Mouse (Mus musculus): ENCODE measurements around the gene Ptpn18. TPM values are rescaled to one million over a fixed set of nuclear protein-coding genes. Genes with fewer than 3 reads are reported as not detected.
"Not testable (repeated sequence)": the region's sequence is repeated elsewhere in the genome, so short reads cannot be mapped to it uniquely, and the experiment has no call there.

Ptpn18 gene
- polyA plus RNA-seq, 1 experiment from 2014 or later, result 10.8 TPM

DNA sequence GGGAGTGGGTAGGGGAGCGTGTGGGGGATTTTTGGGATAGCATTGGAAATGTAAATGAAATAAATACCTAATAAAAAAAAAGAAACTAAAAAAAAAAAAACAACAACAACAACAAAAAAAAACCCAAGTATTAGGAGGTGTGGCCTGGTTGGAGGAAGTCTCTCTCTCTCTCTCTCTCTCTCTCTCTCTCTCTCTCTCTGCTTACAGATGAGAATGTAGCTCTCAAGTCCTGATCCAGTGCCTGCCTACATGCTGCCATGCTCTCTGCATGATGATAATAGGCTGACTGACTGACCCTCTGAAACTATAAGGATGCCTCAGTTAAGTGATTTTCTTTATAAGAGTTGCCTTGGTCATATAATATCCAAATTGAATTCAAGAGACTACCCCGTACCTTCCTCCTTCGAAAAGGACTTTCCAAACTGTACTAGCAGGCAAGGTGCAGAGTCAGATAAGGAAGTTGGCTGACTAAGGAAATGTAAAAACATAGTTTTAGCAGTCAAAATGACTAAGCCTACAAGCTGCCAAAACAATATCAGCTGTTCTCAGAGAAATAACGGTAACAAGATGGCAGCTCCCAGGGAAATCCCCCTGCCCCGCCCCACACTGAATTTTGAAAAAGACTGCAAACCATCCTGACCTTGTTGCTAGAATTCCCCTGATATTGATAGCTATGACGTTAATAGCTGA lies 30.4 kb downstream of the Ptpn18 start:
- 79% methylated on average over 6 of the region's 6 CpGs for WGBS
- no peak for ATAC-seq (ENCODE audit: insufficient number of reproducible peaks, low FRiP score)
- no peak overlapping the region for H3K27ac ChIP-seq (ENCODE audit: poor library complexity, severe bottlenecking)

DNA sequence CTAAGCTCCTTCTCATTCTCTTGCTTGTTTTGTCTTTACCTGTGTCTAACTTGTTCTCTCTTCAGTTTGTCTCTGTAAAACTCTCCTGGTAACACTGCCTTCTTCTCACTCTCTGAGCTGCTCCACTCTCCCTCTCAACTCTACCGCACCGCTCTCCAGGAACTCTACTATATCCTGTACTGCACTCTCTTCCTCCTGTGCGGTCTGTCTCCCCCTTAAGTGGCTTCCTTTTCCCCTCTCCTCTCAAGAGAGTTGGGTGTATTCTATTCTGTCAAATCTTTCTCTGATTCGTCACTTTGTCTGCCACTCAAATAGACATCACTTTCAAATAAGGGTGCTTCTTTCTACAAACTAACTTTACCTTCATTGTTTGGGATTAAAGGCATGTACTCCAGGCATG lies 31.9 kb downstream of the Ptpn18 start:
- no peaks in the 10 kb centered on the region for H3K4me1 ChIP-seq (replicated peaks)
- H3K9ac ChIP-seq, result no peak overlapping the region
- no peaks in the 10 kb centered on the region for H3K27me3 ChIP-seq (replicated peaks)
- H3K9me3 ChIP-seq (replicated peaks), result no peaks in the 10 kb centered on the region
- H3K4me3 ChIP-seq, result no peak overlapping the region
- no peak for ATAC-seq (ENCODE audit: insufficient number of reproducible peaks, low FRiP score)
- 78% methylated on average over 4 of the region's 4 CpGs for WGBS
- H3K27ac ChIP-seq (ENCODE audit: poor library complexity, severe bottlenecking), result no peak overlapping the region
- no peaks in the 10 kb centered on the region for H3K36me3 ChIP-seq
- H3K4me2 ChIP-seq, result no peak overlapping the region

More for the DNA sequence above, 30.4 kb downstream of the Ptpn18 start:
- peaks cover 9% of the 10 kb centered on the region; the same call in 1 of the 2 replicates for H3K4me1 ChIP-seq (replicated peaks)
- H3K4me2 ChIP-seq, result no peak overlapping the region
- H3K27me3 ChIP-seq (replicated peaks), result no peaks in the 10 kb centered on the region
- no peak overlapping the region for H3K9ac ChIP-seq
- H3K9me3 ChIP-seq (replicated peaks), result no peaks in the 10 kb centered on the region
- H3K36me3 ChIP-seq, result no peaks in the 10 kb centered on the region
- H3K4me3 ChIP-seq, result no peak overlapping the region

DNA sequence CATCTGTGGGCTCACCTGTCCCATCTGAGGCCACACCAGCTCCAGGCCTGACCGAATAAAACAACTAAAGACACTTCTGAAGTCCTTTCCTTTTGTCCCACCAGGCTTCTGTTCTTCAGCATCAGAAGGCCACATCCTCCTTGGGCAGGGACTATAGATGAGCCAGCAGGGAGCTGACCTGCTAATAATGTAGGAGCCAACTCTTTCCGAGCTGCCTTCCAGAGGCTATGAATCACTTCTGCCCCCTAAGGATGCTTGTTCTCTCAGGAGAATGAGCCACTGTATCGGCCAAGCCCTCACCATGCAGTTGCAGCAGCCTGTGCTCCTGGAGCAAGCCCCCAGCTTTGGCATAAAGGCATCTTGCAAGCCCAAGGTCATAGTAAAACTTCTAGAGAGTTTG lies 43.4 kb downstream of the Ptpn18 start:
- ATAC-seq (ENCODE audit: insufficient number of reproducible peaks, low FRiP score), result no peak
- peaks cover 5% of the 10 kb centered on the region; the same call in 1 of the 2 replicates for H3K27me3 ChIP-seq (replicated peaks)
- H3K4me3 ChIP-seq, result no peak overlapping the region
- no peak overlapping the region for H3K27ac ChIP-seq (ENCODE audit: poor library complexity, severe bottlenecking)
- 60% methylated on average over 3 of the region's 3 CpGs for WGBS
- peaks cover 5% of the 10 kb centered on the region; the same call in 1 of the 2 replicates for H3K9me3 ChIP-seq (replicated peaks)
- no peak overlapping the region for H3K9ac ChIP-seq
- no peaks in the 10 kb centered on the region for H3K4me1 ChIP-seq (replicated peaks)
- no peaks in the 10 kb centered on the region for H3K36me3 ChIP-seq
- H3K4me2 ChIP-seq, result no peak overlapping the region

DNA sequence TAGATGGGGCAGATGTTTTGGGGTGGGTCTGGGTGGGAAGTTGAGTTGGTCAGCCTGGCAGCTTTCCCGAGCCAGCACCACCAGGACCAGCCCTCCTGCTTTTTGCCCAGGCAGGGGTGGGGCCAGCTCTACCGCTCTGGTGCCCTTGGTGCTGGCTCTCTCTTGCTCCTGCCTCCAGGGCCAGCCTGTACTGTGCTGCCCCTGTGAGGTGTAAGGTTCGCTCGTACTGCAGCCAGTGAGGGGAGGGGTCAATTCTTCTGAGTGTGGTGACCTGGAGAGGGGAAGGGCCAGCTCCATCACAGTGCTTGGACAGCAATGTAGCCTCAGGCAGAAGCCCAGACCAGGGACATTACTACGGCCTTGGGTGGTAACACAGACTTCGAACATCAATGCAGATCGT lies 45.7 kb downstream of the Ptpn18 start:
- H3K36me3 ChIP-seq, result no peaks in the 10 kb centered on the region
- no peak overlapping the region for H3K4me2 ChIP-seq
- WGBS, result 57% methylated on average over 7 of the region's 7 CpGs
- H3K4me1 ChIP-seq (replicated peaks), result peaks cover 3% of the 10 kb centered on the region
- H3K4me3 ChIP-seq, result no peak overlapping the region
- peaks cover 7% of the 10 kb centered on the region; the same call in 1 of the 2 replicates for H3K9me3 ChIP-seq (replicated peaks)
- ATAC-seq (ENCODE audit: insufficient number of reproducible peaks, low FRiP score), result no peak
- H3K27me3 ChIP-seq (replicated peaks), result 0 out of 2 replicates have a peak, but pooled peaks cover 5% of the 10 kb centered on the region
- H3K27ac ChIP-seq (ENCODE audit: poor library complexity, severe bottlenecking), result no peak overlapping the region
- no peak overlapping the region for H3K9ac ChIP-seq

DNA sequence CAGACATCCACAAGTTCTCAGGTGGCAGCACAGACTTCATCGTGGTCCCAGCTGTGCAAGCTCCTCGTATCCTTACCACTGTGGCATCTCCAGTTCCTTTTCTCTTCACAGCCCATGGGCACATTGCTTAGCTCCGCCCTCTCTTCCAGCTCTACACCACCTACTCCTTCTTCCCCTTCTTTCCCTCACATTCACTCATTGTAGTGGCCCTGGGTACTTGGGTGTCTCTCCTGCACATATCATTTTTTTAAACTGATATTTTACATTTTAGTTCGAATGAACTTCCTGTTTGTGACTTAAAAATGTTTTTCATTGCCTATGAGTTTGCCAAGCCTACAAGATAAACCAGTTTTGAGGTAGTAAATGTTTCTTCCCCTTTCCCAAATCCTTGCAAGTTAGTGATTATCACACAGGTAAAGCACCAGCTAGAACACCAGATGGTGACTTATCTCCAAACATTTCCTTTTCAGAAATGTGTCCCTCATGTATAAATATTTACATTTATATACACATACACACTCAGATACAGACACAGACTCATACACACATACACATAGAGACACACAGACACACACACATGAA lies 46.5 kb downstream of the Ptpn18 start:
- Histone ChIP-seq H3K4me2 (no peak overlapping the region), H3K27me3 (replicated peaks) (0 out of 2 replicates have a peak, but pooled peaks cover 5% of the 10 kb centered on the region), H3K9me3 (replicated peaks) (peaks cover 7% of the 10 kb centered on the region; the same call in 1 of the 2 replicates), H3K4me3 (no peak overlapping the region), H3K36me3 (no peaks in the 10 kb centered on the region), H3K27ac (ENCODE audit: poor library complexity, severe bottlenecking) (no peak overlapping the region), H3K9ac (no peak overlapping the region), H3K4me1 (replicated peaks) (peaks cover 9% of the 10 kb centered on the region)
- 77% methylated on average over 4 of the region's 4 CpGs for WGBS
- ATAC-seq (ENCODE audit: insufficient number of reproducible peaks, low FRiP score), result no peak

DNA sequence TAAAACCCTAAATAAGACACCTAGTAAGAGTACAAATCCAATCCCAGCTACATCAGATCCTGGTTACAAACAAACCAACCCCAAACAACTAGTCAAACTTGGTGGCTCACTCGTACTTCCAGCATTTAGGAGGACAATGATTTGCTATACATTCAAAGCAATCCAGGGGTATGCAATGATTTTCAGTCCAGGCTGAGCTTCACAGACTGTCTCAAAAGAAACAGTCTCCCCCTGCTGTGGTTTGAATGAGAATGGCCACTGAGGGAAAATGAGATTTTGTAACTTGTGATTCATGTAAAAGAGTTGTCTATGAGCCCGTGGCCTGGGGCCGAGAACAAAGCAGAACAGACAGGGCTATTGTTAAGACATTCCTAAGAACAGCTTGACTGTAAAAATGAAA lies 48.4 kb downstream of the Ptpn18 start:
- H3K27me3 ChIP-seq (replicated peaks), result no peaks in the 10 kb centered on the region
- 81% methylated on average over 3 of the region's 3 CpGs for WGBS
- H3K36me3 ChIP-seq, result no peaks in the 10 kb centered on the region
- H3K9me3 ChIP-seq (replicated peaks), result peaks cover 7% of the 10 kb centered on the region; the same call in 1 of the 2 replicates
- no peak overlapping the region for H3K4me3 ChIP-seq
- no peak overlapping the region for H3K27ac ChIP-seq (ENCODE audit: poor library complexity, severe bottlenecking)
- H3K4me1 ChIP-seq (replicated peaks), result peaks cover 11% of the 10 kb centered on the region
- ATAC-seq (ENCODE audit: insufficient number of reproducible peaks, low FRiP score), result no peak
- no peak overlapping the region for H3K4me2 ChIP-seq
- H3K9ac ChIP-seq, result no peak overlapping the region

DNA sequence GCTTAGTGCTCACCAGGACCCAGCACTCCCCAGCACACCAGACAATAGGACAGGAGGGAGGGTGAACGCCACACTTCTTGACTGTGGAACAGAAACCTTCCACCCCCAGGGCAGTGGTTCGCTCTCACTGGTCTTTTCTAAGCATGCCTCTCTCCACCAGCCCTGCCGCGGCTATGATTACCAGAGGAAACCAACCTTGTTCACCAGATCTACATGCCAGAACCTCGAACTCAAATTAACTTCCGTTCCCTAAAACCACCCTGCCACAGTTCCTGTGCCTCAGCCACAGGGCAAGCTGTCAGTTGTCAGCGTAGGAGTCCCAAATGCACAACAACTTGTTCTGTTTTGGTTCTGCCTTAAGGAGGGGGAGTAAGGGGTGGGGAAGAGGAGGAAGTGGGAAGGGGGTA lies 51.0 kb downstream of the Ptpn18 start:
- Histone ChIP-seq H3K4me1 (replicated peaks) (peaks cover 11% of the 10 kb centered on the region), H3K4me2 (peak overlapping the region; percentile 61), H3K27me3 (replicated peaks) (no peaks in the 10 kb centered on the region), H3K4me3 (peak overlapping the region; percentile 24), H3K9ac (0 out of 2 replicates have a peak overlapping the region, but pooled peaks have one; percentile 22), H3K27ac (ENCODE audit: poor library complexity, severe bottlenecking) (no peak overlapping the region), H3K36me3 (no peaks in the 10 kb centered on the region), H3K9me3 (replicated peaks) (peaks cover 7% of the 10 kb centered on the region; the same call in 1 of the 2 replicates)
- no peak for ATAC-seq (ENCODE audit: insufficient number of reproducible peaks, low FRiP score)
- 3% methylated on average over 7 of the region's 7 CpGs for WGBS

DNA sequence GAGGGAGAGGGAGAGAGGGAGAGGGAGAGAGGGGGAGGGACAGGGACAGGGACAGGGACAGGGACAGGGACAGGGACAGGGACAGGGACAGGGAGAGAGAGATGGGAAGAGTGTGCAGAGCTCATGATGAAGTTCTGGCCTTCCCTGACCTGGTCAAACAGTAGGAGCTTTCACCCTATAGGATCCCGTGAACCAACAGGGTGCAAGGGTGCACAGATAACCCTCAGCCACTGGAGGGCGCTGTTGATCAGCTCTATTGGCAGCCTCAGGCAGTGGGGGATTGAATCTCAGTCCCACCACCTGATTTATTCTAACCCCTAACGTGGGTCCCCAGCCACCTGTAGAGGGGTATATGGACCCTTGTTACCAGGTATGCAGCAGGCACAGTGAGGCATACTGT lies 51.5 kb downstream of the Ptpn18 start:
- 0 out of 2 replicates have a peak, but pooled peaks have one; percentile 6 for ATAC-seq (ENCODE audit: insufficient number of reproducible peaks, low FRiP score)
- Histone ChIP-seq H3K9me3 (replicated peaks) (peaks cover 7% of the 10 kb centered on the region; the same call in 1 of the 2 replicates), H3K9ac (no peak overlapping the region), H3K27me3 (replicated peaks) (no peaks in the 10 kb centered on the region), H3K27ac (ENCODE audit: poor library complexity, severe bottlenecking) (no peak overlapping the region), H3K4me2 (peak overlapping the region; percentile 61), H3K4me3 (0 out of 2 replicates have a peak overlapping the region, but pooled peaks have one; percentile 24), H3K4me1 (replicated peaks) (peaks cover 11% of the 10 kb centered on the region), H3K36me3 (no peaks in the 10 kb centered on the region)
- WGBS, result 4% methylated on average over 3 of the region's 3 CpGs

DNA sequence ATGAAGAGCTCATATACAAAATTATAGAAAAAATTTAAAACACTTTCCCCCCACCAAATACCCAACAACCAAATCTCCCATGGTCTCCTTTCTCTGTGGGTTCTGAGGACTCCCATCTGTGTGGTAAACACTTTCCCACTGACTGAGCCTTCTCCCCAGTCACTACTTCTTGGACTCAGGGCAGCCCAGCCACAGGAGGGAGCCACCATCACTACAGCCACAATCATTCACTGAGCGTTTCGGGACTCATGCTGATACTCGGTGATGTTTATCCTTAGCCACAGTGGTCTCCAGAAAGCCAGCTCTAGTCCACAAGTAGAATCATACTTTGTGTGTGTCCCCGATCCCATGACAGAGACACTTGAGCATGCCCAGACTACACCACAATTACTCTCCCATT lies 53.5 kb downstream of the Ptpn18 start:
- Histone ChIP-seq H3K27me3 (replicated peaks) (no peaks in the 10 kb centered on the region), H3K36me3 (no peaks in the 10 kb centered on the region), H3K27ac (ENCODE audit: poor library complexity, severe bottlenecking) (no peak overlapping the region), H3K4me2 (no peak overlapping the region), H3K9me3 (replicated peaks) (peaks cover 1% of the 10 kb centered on the region; the same call in 1 of the 2 replicates), H3K4me1 (replicated peaks) (peaks cover 11% of the 10 kb centered on the region), H3K4me3 (no peak overlapping the region), H3K9ac (no peak overlapping the region)
- ATAC-seq (ENCODE audit: insufficient number of reproducible peaks, low FRiP score), result no peak
- WGBS, result 75% methylated on average over 4 of the region's 4 CpGs

DNA sequence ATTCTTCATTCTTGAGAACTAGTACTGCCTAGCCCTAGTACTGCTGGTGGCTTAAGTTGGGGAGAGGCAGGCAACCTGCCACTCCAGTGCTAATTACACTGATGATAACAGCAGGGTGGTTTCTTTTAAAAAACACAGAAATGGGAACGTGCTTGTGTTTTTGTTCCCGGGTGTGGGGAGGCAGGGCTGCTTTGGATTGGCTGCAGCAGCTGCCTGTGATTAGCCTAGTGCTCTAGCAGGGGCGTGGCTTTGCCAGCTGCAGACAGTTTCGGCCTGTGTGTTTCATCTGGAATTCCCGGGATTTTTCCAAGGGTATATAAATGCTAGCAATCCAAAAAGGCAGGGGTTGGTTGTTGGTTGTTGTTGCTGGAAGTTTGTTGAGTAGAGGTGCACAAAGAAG lies 57.0 kb downstream of the Ptpn18 start:
- H3K27me3 ChIP-seq (replicated peaks), result no peaks in the 10 kb centered on the region
- no peak for ATAC-seq (ENCODE audit: insufficient number of reproducible peaks, low FRiP score)
- no peak overlapping the region for H3K4me3 ChIP-seq
- H3K36me3 ChIP-seq, result no peaks in the 10 kb centered on the region
- 17% methylated on average over 5 of the region's 5 CpGs for WGBS
- peaks cover 10% of the 10 kb centered on the region for H3K4me1 ChIP-seq (replicated peaks)
- H3K27ac ChIP-seq (ENCODE audit: poor library complexity, severe bottlenecking), result no peak overlapping the region
- H3K9ac ChIP-seq, result no peak overlapping the region
- no peaks in the 10 kb centered on the region for H3K9me3 ChIP-seq (replicated peaks)
- H3K4me2 ChIP-seq, result 0 out of 2 replicates have a peak overlapping the region, but pooled peaks have one; percentile 8

DNA sequence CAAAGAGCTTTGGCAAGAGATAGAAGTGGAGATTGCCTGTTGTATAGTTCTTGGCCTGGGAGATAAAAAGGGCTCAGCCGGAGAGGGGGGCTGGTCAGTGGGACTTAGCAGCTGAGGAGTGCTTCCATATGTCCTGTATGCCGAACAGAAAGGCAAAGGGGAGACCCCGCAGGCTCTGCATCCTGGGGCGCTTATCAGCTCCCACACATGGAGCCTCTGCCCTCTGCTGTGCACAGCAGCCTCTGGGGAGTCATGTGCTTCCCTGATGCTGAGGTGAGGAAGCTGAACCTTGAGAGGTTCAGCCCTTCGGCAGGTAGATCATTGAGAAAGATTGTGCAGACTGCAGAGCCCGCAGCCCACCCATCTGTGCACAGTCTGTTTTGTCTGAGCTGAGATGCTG lies 57.7 kb downstream of the Ptpn18 start:
- peaks cover 14% of the 10 kb centered on the region for H3K4me1 ChIP-seq (replicated peaks)
- not testable (repeated sequence) for H3K27ac ChIP-seq (ENCODE audit: poor library complexity, severe bottlenecking); H3K36me3 ChIP-seq; H3K9ac ChIP-seq; H3K27me3 ChIP-seq (replicated peaks); H3K4me2 ChIP-seq; H3K4me3 ChIP-seq; ATAC-seq (ENCODE audit: insufficient number of reproducible peaks, low FRiP score); H3K9me3 ChIP-seq (replicated peaks)
- 30% methylated on average over 6 of the region's 6 CpGs for WGBS
